Mouse (Mus musculus) stomach, embryonic 14.5 days (tissue): ENCODE measurements around the gene Chd2. TPM values are rescaled to one million over a fixed set of nuclear protein-coding genes. Genes with fewer than 3 reads are reported as not detected.

ENCODE experiments used
- ATAC-seq: fragments of 200-750 bp; cut with Nextera tagmentation; 2 replicates; pipeline ENCODE4 v1.8.0; 2017; ENCODE audit warnings: low read depth, moderate TSS enrichment; ENCODE audit not compliant: insufficient number of reproducible peaks, insufficient read depth, low FRiP score
- H3K27ac ChIP-seq: fragments of 300-500 bp; sonication (generic); 2 replicates; pipeline ENCODE4 v1.5.1; 2014; ENCODE audit warnings: mild to moderate bottlenecking, low read length, moderate library complexity, mixed read lengths
- H3K27me3 ChIP-seq: fragments of 300-500 bp; sonication (generic); 2 replicates; pipeline ENCODE4 v1.6.1; 2014; ENCODE audit warnings: low read length, control low read depth, mixed read lengths; ENCODE audit not compliant: control insufficient read depth, insufficient read depth
- H3K36me3 ChIP-seq: fragments of 300-500 bp; sonication (generic); 2 replicates; pipeline ENCODE4 v1.6.1; 2014; ENCODE audit warnings: mild to moderate bottlenecking, control low read depth, low read length, moderate library complexity, mixed read lengths; ENCODE audit not compliant: control insufficient read depth, insufficient read depth
- H3K4me1 ChIP-seq: fragments of 300-500 bp; sonication (generic); 2 replicates; pipeline ENCODE4 v1.6.1; 2014; ENCODE audit warnings: low read length, control low read depth, mixed read lengths; ENCODE audit not compliant: control insufficient read depth, insufficient read depth
- H3K4me2 ChIP-seq: fragments of 300-500 bp; sonication (generic); replicated peaks from 2 replicates; pipeline ENCODE4 v1.6.1; 2014; ENCODE audit warnings: low read depth, low read length, control low read depth
- H3K4me3 ChIP-seq: fragments of 300-500 bp; sonication (generic); 2 replicates; pipeline ENCODE4 v1.5.1; 2014; ENCODE audit warnings: low read depth, low read length, control low read depth
- H3K9ac ChIP-seq: fragments of 300-500 bp; sonication (generic); replicated peaks from 2 replicates; pipeline ENCODE4 v1.6.1; 2014; ENCODE audit warnings: low read depth, mild to moderate bottlenecking, control low read depth, low read length, moderate library complexity, mixed read lengths
- H3K9me3 ChIP-seq: fragments of 300-500 bp; sonication (generic); 2 replicates; pipeline ENCODE4 v1.6.1; 2016; ENCODE audit warnings: low read depth, low read length, control low read depth; ENCODE audit not compliant: control insufficient read depth
- WGBS: fragments of 180-500 bp; shearing (Covaris S2); extraction: QIAGEN DNeasy Blood & Tissue Kit; methylation state at CpG from one replicate; pipeline ENCODE4 v1.1.7; 2014; 5-methylcytosine and 5-hydroxymethylcytosine counted together
- polyA plus RNA-seq: library from polyadenylated mRNA; unstranded; fragments of >200 nt; fragmentation: Nextera tagmentation; extraction: Ambion mirVana; gene quantifications from 2 replicates; pipeline ENCODE4 v1.2.1, GENCODE M21; 2014

The Chd2 gene
- polyA plus RNA-seq, 1 experiment from 2014 or later, result 71.0 TPM

- no peaks in the 10 kb centered on the region for H3K27me3 ChIP-seq
- H3K36me3 ChIP-seq, result no peaks in the 10 kb centered on the region
- H3K27ac ChIP-seq, result peak overlapping the region; percentile 100
- H3K4me3 ChIP-seq, result peak overlapping the region; percentile 100
- no peaks in the 10 kb centered on the region for H3K9me3 ChIP-seq
- peaks cover 5% of the 10 kb centered on the region; the same call in 1 of the 2 replicates for H3K4me1 ChIP-seq
- peak overlapping the region; percentile 60 for H3K9ac ChIP-seq
- ATAC-seq, result no peak
- 16% methylated on average over 8 of the region's 8 CpGs for WGBS
- H3K4me2 ChIP-seq, result peak overlapping the region; percentile 75
These were observed 17.7 kb upstream of the Chd2 start for GRCm38 (mm10) chr7:73559170-73559852.

- Histone ChIP-seq H3K27me3 (no peaks in the 10 kb centered on the region), H3K27ac (peak overlapping the region; percentile 100), H3K36me3 (no peaks in the 10 kb centered on the region), H3K4me2 (peak overlapping the region; percentile 75), H3K9ac (peak overlapping the region; percentile 100), H3K9me3 (no peaks in the 10 kb centered on the region), H3K4me1 (peaks cover 5% of the 10 kb centered on the region; the same call in 1 of the 2 replicates), H3K4me3 (peak overlapping the region; percentile 100)
- peak; percentile 100 for ATAC-seq
- WGBS, result under 1% methylated on average over 49 of the region's 60 CpGs
These were observed 16.9 kb upstream of the Chd2 start for GRCm38 (mm10) chr7:73558293-73559169.

- H3K4me2 ChIP-seq, result no peak overlapping the region
- H3K4me1 ChIP-seq, result peaks cover 6% of the 10 kb centered on the region; the same call in 1 of the 2 replicates
- peak overlapping the region; percentile 100 for H3K27ac ChIP-seq
- no peaks in the 10 kb centered on the region for H3K9me3 ChIP-seq
- ATAC-seq, result no peak
- H3K27me3 ChIP-seq, result no peaks in the 10 kb centered on the region
- peak overlapping the region; percentile 100 for H3K4me3 ChIP-seq
- WGBS, result under 1% methylated on average over 80 of the region's 80 CpGs
- H3K36me3 ChIP-seq, result no peaks in the 10 kb centered on the region; the same call in 1 of the 2 replicates
- H3K9ac ChIP-seq, result peak overlapping the region; percentile 100
These were observed 16.1 kb upstream of the Chd2 start for GRCm38 (mm10) chr7:73557671-73558265.

- Histone ChIP-seq H3K9ac (peak overlapping the region; percentile 100), H3K9me3 (no peaks in the 10 kb centered on the region), H3K4me2 (peak overlapping the region; percentile 60), H3K36me3 (peaks cover 3% of the 10 kb centered on the region), H3K4me3 (peak overlapping the region; percentile 100), H3K27me3 (no peaks in the 10 kb centered on the region), H3K27ac (peak overlapping the region; percentile 100), H3K4me1 (peaks cover 9% of the 10 kb centered on the region; the same call in 1 of the 2 replicates)
- under 1% methylated on average over 25 of the region's 25 CpGs for WGBS
- no peak for ATAC-seq
These were observed 15.3 kb upstream of the Chd2 start for GRCm38 (mm10) chr7:73556688-73557667.

- Histone ChIP-seq H3K4me3 (peak overlapping the region; percentile 100), H3K4me2 (peak overlapping the region; percentile 60), H3K9ac (peak overlapping the region; percentile 100), H3K27me3 (no peaks in the 10 kb centered on the region), H3K36me3 (peaks cover 7% of the 10 kb centered on the region), H3K4me1 (peaks cover 11% of the 10 kb centered on the region; the same call in 1 of the 2 replicates), H3K9me3 (no peaks in the 10 kb centered on the region), H3K27ac (peak overlapping the region; percentile 100; the same call in 1 of the 2 replicates)
- WGBS, result 3% methylated on average over 4 of the region's 4 CpGs
- ATAC-seq, result no peak
These were observed 14.4 kb upstream of the Chd2 start for GRCm38 (mm10) chr7:73555918-73556580.

- peak overlapping the region; percentile 13; the same call in 1 of the 2 replicates for H3K4me3 ChIP-seq
- no peaks in the 10 kb centered on the region for H3K9me3 ChIP-seq
- H3K36me3 ChIP-seq, result peaks cover 12% of the 10 kb centered on the region
- WGBS, result 22% methylated on average over 2 of the region's 2 CpGs
- peak overlapping the region; percentile 26; the same call in 1 of the 2 replicates for H3K4me2 ChIP-seq
- no peak overlapping the region for H3K9ac ChIP-seq
- H3K4me1 ChIP-seq, result peaks cover 8% of the 10 kb centered on the region; the same call in 1 of the 2 replicates
- ATAC-seq, result no peak
- H3K27me3 ChIP-seq, result no peaks in the 10 kb centered on the region
- H3K27ac ChIP-seq, result no peak overlapping the region
These were observed 13.2 kb upstream of the Chd2 start for GRCm38 (mm10) chr7:73554849-73555248.

GRCm38 (mm10) chr7:73553160-73553559 is 11.5 kb upstream of the Chd2 start:
- Histone ChIP-seq H3K4me3 (0 out of 2 replicates have a peak overlapping the region, but pooled peaks have one; percentile 7), H3K4me2 (peak overlapping the region; percentile 25; the same call in 1 of the 2 replicates), H3K36me3 (peaks cover 26% of the 10 kb centered on the region), H3K9me3 (no peaks in the 10 kb centered on the region), H3K4me1 (peaks cover 9% of the 10 kb centered on the region; the same call in 1 of the 2 replicates), H3K27ac (no peak overlapping the region), H3K9ac (no peak overlapping the region), H3K27me3 (no peaks in the 10 kb centered on the region)
- ATAC-seq, result no peak
- 51% methylated on average over 2 of the region's 2 CpGs for WGBS
